Mouse (Mus musculus) layer of hippocampus, adult 9-10 months (tissue): Measurements from ENCODE around the gene Gm3625.

ENCODE experiments used
- DNase-seq: peaks from one replicate; pipeline ENCODE4 v3.0.0; 2022; ENCODE audit warnings: low spot score

Gm3625 gene

DNA sequence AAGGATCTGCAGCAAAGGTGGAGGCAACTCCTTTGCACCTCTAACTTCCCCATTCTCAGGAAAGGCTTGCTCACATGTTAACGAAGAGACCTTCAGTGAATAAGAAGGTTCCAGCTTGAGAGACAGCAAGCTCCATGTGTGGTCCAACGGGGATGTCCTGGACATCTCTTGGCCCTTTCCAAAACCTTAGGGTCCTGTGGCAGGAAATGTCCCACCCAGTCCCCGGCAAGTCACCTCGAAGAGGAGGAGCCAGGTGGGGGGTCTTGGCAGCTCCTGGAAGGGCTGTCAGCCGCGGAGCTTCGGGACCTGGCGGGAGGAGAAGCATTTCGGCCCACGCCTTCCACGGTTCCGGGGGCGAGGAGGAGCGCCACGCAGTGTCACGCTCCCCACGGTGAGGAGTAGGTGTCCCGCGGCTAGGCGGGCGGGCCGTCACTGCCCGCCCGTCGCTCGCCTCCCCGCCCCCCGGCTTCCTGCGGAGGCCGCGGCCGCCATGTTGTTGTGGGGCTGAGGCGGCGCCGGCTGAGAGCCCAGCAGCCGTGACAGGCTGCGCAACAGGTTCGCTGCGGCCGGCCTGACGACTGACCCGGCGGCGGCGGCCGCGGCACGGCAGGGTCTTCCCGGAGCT lies at the start of gene Gm3625, which contains the start of gene Itsn2:
Gm3625 (minus strand) TSS at position 387 of the 625 bp plus-strand sequence.
Itsn2 (plus strand) TSS at position 98 of the 625 bp plus-strand sequence.
- no peak for DNase-seq

GRCm38 (mm10) chr12:4640737-4641136 lies 48.0 kb upstream of the Gm3625 start:
- no peak for DNase-seq

DNA sequence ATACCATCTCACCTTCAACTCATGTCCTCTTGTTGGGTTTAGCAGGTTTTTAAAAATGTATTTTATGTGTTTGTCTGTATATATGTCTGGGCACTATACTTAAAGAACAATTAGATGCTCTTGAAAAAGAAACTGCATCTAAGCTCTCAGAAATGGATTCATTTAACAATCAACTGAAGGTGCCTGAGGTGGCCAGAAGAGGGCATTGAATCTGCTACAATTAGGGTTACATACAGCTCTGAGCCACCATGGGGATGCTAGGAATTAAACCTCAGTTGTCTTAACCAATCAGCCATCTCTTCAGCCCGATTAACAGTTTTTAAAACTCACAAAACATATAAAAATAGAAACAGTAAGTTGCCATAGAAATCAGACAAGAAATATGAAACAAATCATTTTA lies 45.7 kb upstream of the Gm3625 start:
- DNase-seq, result no peak

- no peak for DNase-seq
Measured at GRCm38 (mm10) chr12:4632957-4633356, 40.2 kb upstream of the Gm3625 start.

DNA sequence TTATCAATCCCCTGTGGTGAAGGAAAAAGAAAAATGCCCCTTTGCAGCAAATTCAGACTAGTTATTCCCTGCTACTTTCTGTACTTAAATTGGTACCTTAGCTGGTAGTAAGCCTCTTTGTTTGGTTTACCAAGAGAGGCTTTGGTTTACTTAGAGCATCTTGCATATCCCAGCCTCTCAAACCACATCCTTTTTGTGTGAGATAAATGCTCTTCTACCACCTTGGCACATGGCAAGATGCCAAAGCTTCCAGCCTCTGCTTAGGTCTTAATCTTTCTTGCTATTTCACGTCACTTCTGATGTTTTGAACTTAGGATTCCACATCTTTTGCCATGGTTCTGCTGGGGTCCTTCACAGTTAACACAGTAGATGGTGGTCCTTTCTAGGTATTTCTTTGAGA lies 31.5 kb upstream of the Gm3625 start:
- DNase-seq, result no peak

GRCm38 (mm10) chr12:4614722-4615121 lies 22.0 kb upstream of the Gm3625 start:
- DNase-seq, result no peak

GRCm38 (mm10) chr12:4606625-4607024 lies 13.9 kb upstream of the Gm3625 start:
- DNase-seq, result no peak

DNA sequence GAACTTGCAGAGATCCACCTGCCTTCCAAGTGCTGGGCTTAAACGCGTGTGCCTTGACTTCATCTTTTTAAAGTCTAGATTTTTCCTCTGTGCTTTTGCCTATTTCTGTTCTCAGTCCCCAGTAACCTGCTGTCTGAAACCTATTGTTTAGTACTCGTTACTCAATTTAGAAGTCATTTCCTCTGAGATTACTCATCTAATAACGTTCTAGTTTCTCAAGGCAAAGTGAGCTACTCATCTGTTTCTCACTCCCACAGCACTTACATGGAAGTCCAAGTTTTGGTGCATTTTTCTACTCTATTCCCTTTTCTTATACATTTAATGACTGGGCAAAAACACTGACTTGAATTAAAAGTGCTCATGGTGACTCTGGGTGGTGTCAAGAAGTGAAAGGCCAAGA lies 7.0 kb upstream of the Gm3625 start:
- DNase-seq, result no peak

GRCm38 (mm10) chr12:4598666-4599428 lies 6.1 kb upstream of the Gm3625 start:
- DNase-seq, result no peak

DNA sequence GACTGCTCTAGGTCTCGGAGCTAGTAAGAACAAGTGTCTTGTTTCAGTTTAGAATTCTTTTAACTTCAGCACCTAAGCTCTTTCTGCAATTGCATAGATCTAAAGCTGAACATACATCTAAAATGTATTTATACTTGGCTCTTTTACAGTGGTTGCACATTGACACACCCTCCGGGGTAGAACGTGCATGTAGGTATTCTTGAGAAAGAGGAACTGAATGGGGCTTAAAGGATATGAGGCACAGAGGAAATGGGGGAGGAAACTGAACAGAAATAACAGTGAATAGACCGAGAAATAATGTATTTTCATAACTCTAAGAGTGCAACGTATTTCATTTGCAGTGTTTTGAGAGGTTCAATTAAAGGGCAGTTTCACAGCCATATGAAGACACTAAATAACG lies 2.3 kb upstream of the Gm3625 start:
- DNase-seq, result no peak

DNA sequence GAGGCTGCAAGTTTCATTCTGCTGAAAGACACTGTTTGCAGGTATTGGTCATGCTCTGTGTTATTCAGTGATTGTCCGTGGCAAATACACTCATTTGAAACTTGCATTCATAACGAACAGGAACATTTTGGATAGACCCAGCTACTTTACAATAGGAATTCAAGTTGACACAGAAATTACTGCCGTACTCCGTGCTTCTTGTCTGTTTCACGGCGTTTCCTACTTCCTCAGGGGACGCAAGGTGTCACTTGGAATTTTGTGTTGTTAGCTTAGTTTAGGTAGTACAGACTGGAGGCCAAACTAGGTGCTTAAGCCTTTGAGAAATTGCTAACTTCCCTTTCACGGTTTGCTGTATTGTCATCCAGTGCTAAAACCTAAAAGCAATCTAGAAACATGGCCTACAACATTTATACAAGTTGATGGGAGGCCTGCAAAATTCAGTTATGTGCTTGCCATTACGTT lies 1.2 kb upstream of the Gm3625 start:
- DNase-seq, result no peak

DNA sequence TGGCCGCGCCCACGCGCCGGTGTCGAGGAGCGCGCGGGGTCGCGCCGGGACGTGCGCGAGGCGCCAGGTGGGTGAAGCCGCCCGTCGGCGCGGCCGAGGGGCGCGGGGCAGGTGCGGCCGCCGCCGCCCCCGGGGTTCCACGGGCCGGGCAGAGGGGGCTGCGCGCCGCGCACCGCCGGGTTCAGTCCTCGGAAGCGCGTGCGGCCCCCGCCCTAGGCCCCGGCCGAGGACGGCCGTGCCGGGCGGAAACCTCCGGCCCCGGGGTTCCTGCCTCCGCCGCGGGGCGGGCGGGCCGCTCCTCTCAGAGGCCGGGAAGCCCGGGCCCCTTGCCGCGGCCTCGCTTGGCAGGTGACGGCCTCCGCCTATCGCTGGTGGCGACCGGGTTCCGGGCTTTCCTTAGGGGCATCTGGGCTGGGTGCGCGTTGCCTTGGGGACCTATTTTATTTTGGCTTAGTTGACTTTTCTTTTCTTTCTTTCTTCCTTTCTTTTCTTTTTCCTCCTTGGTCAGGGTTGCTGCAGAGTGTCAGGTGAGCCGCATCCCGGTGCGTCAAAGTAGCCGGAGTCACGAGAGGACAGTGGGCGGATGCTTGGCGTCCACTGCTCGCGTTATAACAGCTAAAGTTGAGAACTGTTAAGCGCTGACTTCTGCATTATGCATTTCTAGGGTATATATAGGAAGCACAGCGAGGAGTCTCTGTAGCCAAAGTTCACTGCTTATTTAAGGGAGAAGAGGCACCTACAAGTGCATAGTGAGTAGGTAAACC lies 621 bp upstream of the Gm3625 start:
- DNase-seq, result no peak

- DNase-seq, result no peak
Measured at GRCm38 (mm10) chr12:4592025-4592424, 702 bp downstream of the Gm3625 start.

DNA sequence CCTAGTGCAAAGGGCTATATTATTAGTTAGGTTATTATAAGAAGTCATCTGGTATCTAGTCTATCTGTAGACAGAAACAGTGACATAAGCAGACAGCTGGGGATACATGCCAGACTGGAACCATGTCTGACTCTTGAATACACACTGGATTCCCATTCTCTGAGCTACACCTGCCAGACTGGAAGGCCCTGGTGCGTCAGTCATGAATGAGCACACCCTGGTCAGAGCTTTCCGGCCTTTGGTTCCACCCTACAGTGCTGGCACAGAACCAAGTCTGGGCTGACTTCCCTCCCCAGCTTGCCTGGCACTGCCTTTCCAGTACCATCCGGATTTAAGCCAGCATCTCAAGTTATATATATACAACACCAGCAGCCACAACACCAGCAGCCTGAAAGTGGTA lies 4.1 kb downstream of the Gm3625 start:
- no peak for DNase-seq

- no peak for DNase-seq
Measured at GRCm38 (mm10) chr12:4587846-4588245, 4.9 kb downstream of the Gm3625 start.

GRCm38 (mm10) chr12:4582326-4582725 lies 10.4 kb downstream of the Gm3625 start:
- DNase-seq, result no peak

GRCm38 (mm10) chr12:4574065-4574464 lies 18.7 kb downstream of the Gm3625 start:
- no peak for DNase-seq

GRCm38 (mm10) chr12:4571864-4572263 lies 20.9 kb downstream of the Gm3625 start:
- DNase-seq, result no peak

- DNase-seq, result no peak
Measured at GRCm38 (mm10) chr12:4558475-4559279, 34.0 kb downstream of the Gm3625 start.

DNA sequence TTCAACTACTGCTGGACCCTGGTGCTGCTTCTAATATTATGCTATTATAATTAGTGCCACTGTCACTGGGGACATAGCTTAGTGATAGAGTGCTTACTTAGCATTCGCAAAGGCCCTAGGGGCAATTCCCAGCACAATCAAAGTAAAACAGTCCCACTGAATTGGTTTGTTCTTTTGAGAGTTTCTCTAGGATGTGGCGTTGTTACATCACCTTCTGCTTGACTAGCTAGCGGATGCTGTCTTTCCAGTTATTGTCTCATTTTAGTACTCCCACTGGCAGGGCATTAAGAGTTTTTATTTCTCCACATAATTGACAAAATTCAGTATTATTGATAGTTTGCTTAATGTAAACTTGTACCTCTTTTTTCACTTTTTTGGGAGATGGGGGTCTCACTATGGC lies 34.7 kb downstream of the Gm3625 start:
- no peak for DNase-seq

GRCm38 (mm10) chr12:4557436-4557835 lies 35.3 kb downstream of the Gm3625 start:
- DNase-seq, result no peak

DNA sequence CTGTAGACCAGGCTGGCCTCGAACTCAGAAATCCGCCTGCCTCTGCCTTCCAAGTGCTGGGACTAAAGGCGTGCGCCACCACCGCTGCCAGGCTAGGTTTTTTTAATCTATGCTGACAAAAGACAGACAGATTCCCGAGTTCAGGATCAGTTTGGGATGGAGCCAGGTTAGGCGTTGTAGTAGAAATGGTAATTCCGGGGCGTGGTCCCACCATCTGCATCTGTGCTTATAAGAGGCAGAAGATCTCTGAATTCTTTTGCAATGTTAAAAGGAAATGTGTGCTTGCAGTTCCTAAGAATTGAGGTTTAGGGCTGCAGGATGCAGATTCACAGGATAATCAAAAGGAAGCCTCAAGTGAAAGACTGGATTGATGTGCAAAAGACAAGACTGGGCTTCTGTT lies 35.8 kb downstream of the Gm3625 start:
- DNase-seq, result no peak
